Mouse (Mus musculus): Measurements from ENCODE around the gene Thegl. TPM values are rescaled to one million over a fixed set of nuclear protein-coding genes. Genes with fewer than 3 reads are reported as not detected.
"Not testable (repeated sequence)": the region's sequence is repeated elsewhere in the genome, so short reads cannot be mapped to it uniquely, and the experiment has no call there.

Gene Thegl
- total and polyA plus RNA-seq, 2 experiments from 2014 or later: not detected

DNA sequence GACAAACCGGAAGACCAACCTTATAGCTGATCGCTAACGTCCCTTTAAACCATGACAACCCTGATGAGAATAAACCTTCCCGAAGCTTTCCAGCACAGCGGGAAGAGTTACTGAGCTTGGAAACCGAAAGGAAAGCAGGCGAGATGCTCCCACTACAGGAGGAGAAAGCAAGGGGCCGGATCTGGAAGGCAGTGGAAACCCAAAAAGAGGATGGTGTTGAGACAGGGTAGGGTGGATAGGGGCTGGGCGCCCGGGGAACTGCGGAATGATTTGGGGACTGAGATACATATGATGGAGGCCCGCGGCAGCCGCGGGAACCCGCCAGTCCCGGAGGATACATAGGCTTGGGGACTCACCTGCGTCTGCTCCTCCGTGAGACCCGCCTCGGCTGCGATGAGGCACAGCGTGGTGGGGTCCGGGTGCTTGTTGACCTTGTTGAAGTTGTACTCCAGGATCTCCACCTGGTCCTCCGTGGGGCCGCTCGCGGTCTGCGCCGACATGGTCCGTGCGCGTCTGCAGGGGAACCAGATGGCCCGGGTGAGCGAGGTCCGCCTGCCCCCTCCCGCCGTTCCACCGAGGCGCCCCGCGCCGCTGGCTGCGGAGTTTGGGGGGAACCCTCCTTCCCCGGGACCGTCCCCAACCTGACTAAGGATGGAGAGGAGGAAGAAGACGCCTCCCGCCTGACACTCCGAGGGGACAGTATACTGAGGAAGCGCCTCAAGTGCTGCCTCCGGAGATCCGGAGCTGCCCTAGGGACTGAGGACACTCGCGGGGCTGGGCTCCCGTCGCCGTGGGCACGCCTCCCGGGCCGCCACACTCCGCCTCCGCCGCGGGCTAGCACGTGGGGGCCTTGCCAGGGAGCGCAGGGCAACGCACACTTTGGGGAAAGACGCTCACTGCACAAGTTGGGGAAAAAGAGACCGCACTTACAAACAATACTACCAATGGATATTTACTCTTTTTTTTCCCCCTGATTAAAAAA, 79.0 kb downstream of the Thegl start:
- Histone ChIP-seq H3K36me3 (replicated peaks; ENCODE audit: control insufficient read depth, insufficient read depth, low read length) (peaks cover 6% of the 10 kb centered on the region), H3K4me3 (ENCODE audit: low read depth, low read length) (peak overlapping the region; percentile 72), H3K4me2 (ENCODE audit: low read depth, low read length) (peak overlapping the region; percentile 91), H3K9me3 (replicated peaks; ENCODE audit: control insufficient read depth, low read length) (no peaks in the 10 kb centered on the region), H3K9ac (replicated peaks; ENCODE audit: low read depth, low read length) (peak overlapping the region; percentile 67), H3K4me1 (ENCODE audit: control insufficient read depth, insufficient read depth) (peaks cover 48% of the 10 kb centered on the region), H3K27ac (ENCODE audit: low read depth) (peak overlapping the region; percentile 69), H3K27me3 (ENCODE audit: control insufficient read depth, insufficient read depth, low read length) (no peaks in the 10 kb centered on the region)
- no peak for TF ChIP-seq CTCF (IDR thresholded peaks at IDR 0.05; ENCODE audit: low read depth)
- no peak for TF ChIP-seq EP300 (IDR thresholded peaks at IDR 0.05; ENCODE audit: low read depth)
- ATAC-seq (ENCODE audit: insufficient read depth, low read depth): peak; percentile 83
- WGBS: 0% methylated on average over 54 of the region's 69 CpGs
- DNase-seq (ENCODE audit: low spot score): peak; percentile 81

DNA sequence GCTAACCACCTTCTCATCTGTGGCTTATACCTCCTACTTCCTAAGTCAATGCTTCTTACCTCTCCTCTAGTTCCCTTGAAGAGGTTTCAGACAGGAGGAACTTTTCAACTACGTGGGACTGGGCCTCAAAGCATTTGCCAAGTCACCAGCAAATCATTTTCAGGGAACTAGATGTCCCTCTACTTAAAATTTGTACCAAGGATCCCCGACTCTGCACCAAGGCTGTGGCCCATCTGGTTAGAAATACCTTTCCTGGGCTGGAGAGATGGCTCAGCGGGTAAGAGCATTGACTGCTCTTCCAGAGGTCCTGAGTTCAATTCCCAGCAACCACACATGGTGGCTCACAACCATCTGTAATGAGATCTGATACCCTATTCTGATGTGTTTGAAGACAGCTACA, 80.4 kb downstream of the Thegl start:
- not testable (repeated sequence) for H3K9me3 ChIP-seq (replicated peaks; ENCODE audit: control insufficient read depth, low read length); H3K36me3 ChIP-seq (replicated peaks; ENCODE audit: control insufficient read depth, insufficient read depth, low read length); H3K4me3 ChIP-seq (ENCODE audit: low read depth, low read length); H3K27me3 ChIP-seq (ENCODE audit: control insufficient read depth, insufficient read depth, low read length); ATAC-seq (ENCODE audit: insufficient read depth, low read depth); H3K9ac ChIP-seq (replicated peaks; ENCODE audit: low read depth, low read length); DNase-seq (ENCODE audit: low spot score); H3K4me2 ChIP-seq (ENCODE audit: low read depth, low read length)
- Histone ChIP-seq H3K27ac (ENCODE audit: low read depth) (peak overlapping the region; percentile 33; the same call in 1 of the 2 replicates), H3K4me1 (ENCODE audit: control insufficient read depth, insufficient read depth) (peaks cover 48% of the 10 kb centered on the region)
- 84% methylated on average over 3 of the region's 3 CpGs for WGBS

DNA sequence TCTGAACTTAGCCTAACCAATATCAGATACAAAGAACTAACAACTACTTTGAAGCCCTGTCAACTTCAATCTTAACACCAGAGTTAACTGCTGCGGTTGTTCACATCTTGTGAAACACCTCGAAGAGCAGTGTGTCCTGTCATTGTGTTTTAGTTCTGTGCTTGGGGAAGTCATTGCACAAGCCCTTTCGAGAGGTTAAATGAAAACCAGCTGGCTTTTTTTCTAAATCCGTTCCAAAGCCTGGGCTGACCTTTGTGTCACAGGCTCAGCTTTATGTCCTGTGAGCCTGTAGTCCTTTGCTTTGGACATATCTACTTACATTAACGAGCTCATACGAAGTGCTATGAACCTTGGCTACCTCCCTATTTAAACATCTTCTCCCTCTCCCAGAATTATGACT, 81.9 kb downstream of the Thegl start:
- no peak for DNase-seq (ENCODE audit: low spot score)
- TF ChIP-seq EP300 (IDR thresholded peaks at IDR 0.05; ENCODE audit: low read depth): no peak
- TF ChIP-seq CTCF (IDR thresholded peaks at IDR 0.05; ENCODE audit: low read depth): no peak
- no peaks in the 10 kb centered on the region for H3K27me3 ChIP-seq (ENCODE audit: control insufficient read depth, insufficient read depth, low read length)
- no peak overlapping the region for H3K4me2 ChIP-seq (ENCODE audit: low read depth, low read length)
- peak overlapping the region; percentile 60 for H3K27ac ChIP-seq (ENCODE audit: low read depth)
- no peaks in the 10 kb centered on the region for H3K36me3 ChIP-seq (replicated peaks; ENCODE audit: control insufficient read depth, insufficient read depth, low read length)
- no peak overlapping the region for H3K4me3 ChIP-seq (ENCODE audit: low read depth, low read length)
- peaks cover 41% of the 10 kb centered on the region for H3K4me1 ChIP-seq (ENCODE audit: control insufficient read depth, insufficient read depth)
- no peaks in the 10 kb centered on the region for H3K9me3 ChIP-seq (replicated peaks; ENCODE audit: control insufficient read depth, low read length)
- no peak for ATAC-seq (ENCODE audit: insufficient read depth, low read depth)
- no peak overlapping the region for H3K9ac ChIP-seq (replicated peaks; ENCODE audit: low read depth, low read length)
- WGBS: 35% methylated on average over 6 of the region's 6 CpGs

DNA sequence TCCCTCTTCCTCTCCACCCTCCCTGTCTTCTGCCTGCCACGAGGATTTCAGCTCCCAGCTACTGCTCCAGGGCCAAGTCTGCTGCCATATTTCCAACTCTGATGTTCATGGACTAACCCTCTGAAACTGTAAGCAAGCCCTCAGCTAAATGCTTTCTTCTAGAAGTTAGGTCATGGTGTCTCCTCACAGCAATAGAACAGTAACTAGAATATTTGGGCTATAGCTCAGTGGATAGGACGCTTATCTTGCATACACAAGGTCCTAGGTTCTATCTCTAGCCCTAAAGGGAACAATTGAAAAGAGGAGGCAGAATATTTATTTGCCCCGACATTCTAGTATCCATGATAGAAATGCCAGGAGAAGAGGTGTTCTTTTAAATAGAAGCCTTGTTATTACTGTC, 83.1 kb downstream of the Thegl start:
- Histone ChIP-seq H3K9me3 (replicated peaks; ENCODE audit: control insufficient read depth, low read length) (no peaks in the 10 kb centered on the region), H3K27ac (ENCODE audit: low read depth) (peak overlapping the region; percentile 60), H3K4me1 (ENCODE audit: control insufficient read depth, insufficient read depth) (peaks cover 41% of the 10 kb centered on the region), H3K4me3 (ENCODE audit: low read depth, low read length) (no peak overlapping the region), H3K4me2 (ENCODE audit: low read depth, low read length) (no peak overlapping the region), H3K27me3 (ENCODE audit: control insufficient read depth, insufficient read depth, low read length) (no peaks in the 10 kb centered on the region), H3K9ac (replicated peaks; ENCODE audit: low read depth, low read length) (no peak overlapping the region), H3K36me3 (replicated peaks; ENCODE audit: control insufficient read depth, insufficient read depth, low read length) (no peaks in the 10 kb centered on the region)
- DNase-seq (ENCODE audit: low spot score): no peak
- TF ChIP-seq EP300 (IDR thresholded peaks at IDR 0.05; ENCODE audit: low read depth) (no peak), CTCF (IDR thresholded peaks at IDR 0.05; ENCODE audit: low read depth) (no peak)
- WGBS: 69% methylated on average over 3 of the region's 3 CpGs
- ATAC-seq (ENCODE audit: insufficient read depth, low read depth): no peak

DNA sequence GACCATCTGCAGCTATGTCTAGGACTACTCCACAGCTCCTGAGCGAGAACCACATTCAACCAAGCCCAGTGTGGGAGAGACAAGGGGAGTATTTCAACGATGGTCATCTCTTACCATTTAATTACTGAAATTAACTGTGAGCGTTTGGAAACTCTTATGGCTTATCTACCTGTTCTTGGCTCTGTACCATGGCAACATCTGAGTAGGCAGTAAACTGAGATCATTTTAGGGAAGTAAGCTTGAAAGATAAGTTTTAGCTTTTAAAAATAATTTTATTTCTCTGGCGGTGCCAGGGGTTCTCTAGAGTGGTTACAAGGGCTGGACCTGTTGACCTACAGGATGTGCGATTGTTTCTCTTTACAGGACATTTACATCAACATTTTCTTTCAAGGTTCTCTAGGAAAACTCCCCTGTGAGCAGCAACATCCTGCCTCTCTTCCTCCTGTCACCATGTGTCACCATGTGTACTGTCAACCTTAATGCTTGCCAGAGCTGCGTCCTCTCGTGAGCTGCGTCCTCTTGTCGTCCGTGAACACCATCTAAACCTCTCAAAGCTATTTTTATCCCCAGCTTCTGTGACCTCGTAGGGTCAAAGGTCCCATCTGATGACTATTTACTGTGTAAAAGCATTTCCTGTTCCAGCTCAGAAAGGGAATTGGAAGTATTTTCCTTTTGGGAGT, 83.6 kb downstream of the Thegl start:
- peak; percentile 18; the same call in 1 of the 2 replicates for ATAC-seq (ENCODE audit: insufficient read depth, low read depth)
- Histone ChIP-seq H3K4me3 (ENCODE audit: low read depth, low read length) (no peak overlapping the region), H3K4me1 (ENCODE audit: control insufficient read depth, insufficient read depth) (peaks cover 41% of the 10 kb centered on the region), H3K9ac (replicated peaks; ENCODE audit: low read depth, low read length) (no peak overlapping the region), H3K9me3 (replicated peaks; ENCODE audit: control insufficient read depth, low read length) (no peaks in the 10 kb centered on the region), H3K27me3 (ENCODE audit: control insufficient read depth, insufficient read depth, low read length) (no peaks in the 10 kb centered on the region), H3K4me2 (ENCODE audit: low read depth, low read length) (no peak overlapping the region), H3K36me3 (replicated peaks; ENCODE audit: control insufficient read depth, insufficient read depth, low read length) (no peaks in the 10 kb centered on the region), H3K27ac (ENCODE audit: low read depth) (peak overlapping the region; percentile 60)
- no peak for TF ChIP-seq EP300 (IDR thresholded peaks at IDR 0.05; ENCODE audit: low read depth)
- TF ChIP-seq CTCF (IDR thresholded peaks at IDR 0.05; ENCODE audit: low read depth): no peak
- DNase-seq (ENCODE audit: low spot score): peak; percentile 78
- 24% methylated on average over 11 of the region's 11 CpGs for WGBS

Measured in heart, postnatal 0 days (tissue).